ENCODE assay signal across 15 mouse cellular contexts in genomic region chr6:78537476-78537875, GRCm38 (mm10).
"Had no signal": no experiment of that assay in that cellular context is flagged by ENCODE, and none has a peak within 500 bp of the region (broad histone marks: within the 10 kb centered on the region; RNA-seq: fewer than 3 reads in every experiment).

No protein-coding gene starts in this region.

- H3K9ac ChIP-seq: neural tube, embryonic 15.5 days; stomach, embryonic 15.5 days had no signal

- H3K27me3 ChIP-seq: neural tube, embryonic 15.5 days; stomach, embryonic 15.5 days had no signal

- H3K36me3 ChIP-seq: neural tube, embryonic 15.5 days; stomach, embryonic 15.5 days had no signal

- H3K4me3 ChIP-seq: neural tube, embryonic 15.5 days; stomach, embryonic 15.5 days had no signal

- H3K27ac ChIP-seq: neural tube, embryonic 15.5 days; stomach, embryonic 15.5 days; stomach, postnatal 0 days had no signal

- H3K4me2 ChIP-seq: neural tube, embryonic 15.5 days; stomach, embryonic 15.5 days had no signal

- H3K9me3 ChIP-seq: neural tube, embryonic 15.5 days; stomach, embryonic 15.5 days had no signal

- DNase-seq: retina, postnatal 1 day; right cerebral cortex, adult 18-20 months; right cerebral cortex, postnatal 14 days; right cerebral cortex, postnatal 25 days; right cerebral cortex, postnatal 4 days; spleen, adult 18-20 months; thymus, adult 18-20 months; thymus, adult 2 months; thymus, postnatal 14 days; thymus, postnatal 25 days; thymus, postnatal 36 days; thymus, postnatal 4 days had no signal

- H3K4me1 ChIP-seq: neural tube, embryonic 15.5 days; stomach, embryonic 15.5 days had no signal
